Mouse (Mus musculus): Measurements from ENCODE around the gene Ripk3.

- no peak for TF ChIP-seq CTCF (IDR thresholded peaks at IDR 0.05; ENCODE audit: control insufficient read depth, insufficient read depth, low read length)
- no peak for TF ChIP-seq POLR2A (IDR thresholded peaks at IDR 0.05; ENCODE audit: borderline replicate concordance, control insufficient read depth, low read depth, low read length)
Observed at GRCm38 (mm10) chr14:55769087-55769703, 19.5 kb downstream of the Ripk3 start.
